Mouse (Mus musculus): ENCODE data around the gene Olfr198.
"Not testable (repeated sequence)": the region's sequence is repeated elsewhere in the genome, so short reads cannot be mapped to it uniquely, and the experiment has no call there.

The Olfr198 gene

GRCm38 (mm10) chr16:59203433-59203832 lies at the start of gene Olfr198:
TSS of gene Olfr198 (minus strand) at chr16:59203533.
- not testable (repeated sequence) for DNase-seq

GRCm38 (mm10) chr16:59249684-59250083 lies 46.4 kb upstream of the Olfr198 start:
- DNase-seq: no peak

GRCm38 (mm10) chr16:59219667-59220066 lies 16.3 kb upstream of the Olfr198 start, which contains the start of gene Olfr199:
TSS of gene Olfr199 (minus strand) at chr16:59219767.
- not testable (repeated sequence) for DNase-seq

GRCm38 (mm10) chr16:59217861-59218260 lies 14.5 kb upstream of the Olfr198 start:
- DNase-seq: not testable (repeated sequence)

GRCm38 (mm10) chr16:59170354-59170753 lies 33.0 kb downstream of the Olfr198 start, which contains the start of gene Olfr196:
TSS of gene Olfr196 (minus strand) at chr16:59170454.
- DNase-seq: no peak

GRCm38 (mm10) chr16:59151996-59152395 lies 51.3 kb downstream of the Olfr198 start:
- no peak for DNase-seq
